Mouse (Mus musculus): Measurements from ENCODE around the gene Notch1.
A peak's percentile ranks its signal among the peaks of the same experiment; 100 is the strongest.

The Notch1 gene

GRCm38 (mm10) chr2:26516275-26516674, at the start of gene Notch1:
Gene Notch1 (minus strand): TSS chr2:26516663.
- DNase-seq (ENCODE audit: low read depth) = no peak

- DNase-seq (ENCODE audit: low read depth) = peak; percentile 66
Measured at GRCm38 (mm10) chr2:26566221-26566620, 49.8 kb upstream of the Notch1 start.

GRCm38 (mm10) chr2:26561351-26562016, 45.0 kb upstream of the Notch1 start:
- DNase-seq (ENCODE audit: low read depth) = no peak

DNA sequence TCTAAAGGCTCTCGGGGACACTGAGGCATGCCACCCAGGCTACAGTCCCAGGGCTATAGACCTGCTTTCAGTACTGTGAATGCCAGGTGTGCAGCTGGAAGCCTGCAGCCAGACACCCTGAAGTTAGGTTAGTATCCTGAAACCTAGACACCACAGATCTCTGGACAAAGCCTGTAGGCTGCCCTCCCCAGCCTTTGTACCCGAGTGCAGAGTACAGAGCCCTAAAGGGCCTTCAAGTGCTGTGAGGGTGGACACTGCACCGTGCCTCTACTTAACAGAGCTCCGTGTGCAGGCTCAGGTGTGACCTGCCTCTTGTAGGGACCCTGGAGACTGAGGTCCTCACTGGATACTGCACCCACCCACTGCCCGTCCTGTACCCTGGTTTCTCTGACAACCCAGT, 44.0 kb upstream of the Notch1 start:
- DNase-seq (ENCODE audit: low read depth) = no peak

GRCm38 (mm10) chr2:26556535-26556993, 40.1 kb upstream of the Notch1 start:
- no peak for DNase-seq (ENCODE audit: low read depth)

- DNase-seq (ENCODE audit: low read depth) = no peak
Measured at GRCm38 (mm10) chr2:26555076-26555475, 38.6 kb upstream of the Notch1 start.

DNA sequence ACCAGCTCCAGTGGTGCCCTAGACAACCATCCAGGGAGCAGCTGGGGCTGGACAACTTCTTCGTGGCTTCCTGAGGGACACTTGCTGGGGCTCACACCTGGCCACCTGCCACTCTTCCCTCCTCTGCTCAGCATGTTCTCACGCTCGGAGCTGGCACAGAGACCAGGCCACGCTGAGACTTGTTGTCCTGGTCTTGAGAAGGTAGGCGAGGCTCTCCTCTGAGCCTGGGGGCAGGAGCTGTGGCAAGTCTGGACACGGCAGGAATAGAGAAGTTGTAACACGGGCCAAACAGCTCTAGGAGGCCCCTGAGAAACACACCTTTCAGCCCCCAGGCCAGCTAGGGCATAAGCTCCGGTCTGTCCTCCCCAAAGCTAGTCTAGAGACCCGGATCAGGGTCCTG, 37.4 kb upstream of the Notch1 start:
- DNase-seq (ENCODE audit: low read depth) = no peak

- DNase-seq (ENCODE audit: low read depth) = no peak
Measured at GRCm38 (mm10) chr2:26552066-26552465, 35.6 kb upstream of the Notch1 start.

GRCm38 (mm10) chr2:26551446-26551845, 35.0 kb upstream of the Notch1 start:
- no peak for DNase-seq (ENCODE audit: low read depth)

GRCm38 (mm10) chr2:26550777-26551176, 34.3 kb upstream of the Notch1 start:
- no peak for DNase-seq (ENCODE audit: low read depth)

GRCm38 (mm10) chr2:26550205-26550604, 33.7 kb upstream of the Notch1 start:
- DNase-seq (ENCODE audit: low read depth) = no peak

GRCm38 (mm10) chr2:26549801-26550200, 33.3 kb upstream of the Notch1 start:
- DNase-seq (ENCODE audit: low read depth) = no peak

- DNase-seq (ENCODE audit: low read depth) = no peak
Measured at GRCm38 (mm10) chr2:26547481-26547880, 31.0 kb upstream of the Notch1 start.

DNA sequence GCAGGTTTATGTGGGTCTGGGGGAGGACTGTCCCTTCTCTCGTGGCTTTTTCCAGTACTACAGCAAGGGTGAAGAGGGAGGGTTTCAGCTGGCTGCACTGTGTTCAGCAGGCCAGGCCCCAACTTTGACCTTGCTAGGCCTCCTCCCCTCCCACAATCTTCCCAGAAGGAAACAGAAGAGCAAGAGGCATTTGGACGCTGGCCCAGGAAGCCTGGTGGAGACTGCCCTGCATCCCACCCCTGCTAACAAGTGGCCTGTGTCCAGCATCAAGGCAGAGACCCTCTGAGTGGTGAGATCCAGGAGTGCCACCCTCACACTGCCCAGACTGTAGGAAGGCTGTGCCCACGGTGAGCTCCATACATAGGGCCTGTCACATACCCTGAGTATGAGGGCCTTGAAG, 27.8 kb upstream of the Notch1 start:
- no peak for DNase-seq (ENCODE audit: low read depth)

DNA sequence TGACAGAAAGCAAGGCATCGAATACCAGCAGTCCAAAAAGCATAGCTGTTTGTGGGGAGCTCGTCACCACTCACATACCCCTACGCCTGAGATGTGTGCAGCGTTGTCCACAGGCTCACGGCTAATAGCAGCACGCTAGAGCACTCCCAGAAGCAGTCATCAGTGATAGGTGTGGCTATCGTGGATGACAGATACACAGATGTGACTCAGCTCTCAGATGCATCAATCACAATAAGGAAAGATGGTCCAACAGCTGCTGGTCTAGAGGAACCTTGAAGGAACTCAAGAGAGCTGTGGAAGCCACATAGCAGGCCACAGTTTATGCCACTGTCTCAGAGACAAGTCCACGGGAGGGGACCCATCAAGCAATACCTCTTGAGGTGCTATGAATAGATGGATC, 27.3 kb upstream of the Notch1 start:
- DNase-seq (ENCODE audit: low read depth) = no peak

DNA sequence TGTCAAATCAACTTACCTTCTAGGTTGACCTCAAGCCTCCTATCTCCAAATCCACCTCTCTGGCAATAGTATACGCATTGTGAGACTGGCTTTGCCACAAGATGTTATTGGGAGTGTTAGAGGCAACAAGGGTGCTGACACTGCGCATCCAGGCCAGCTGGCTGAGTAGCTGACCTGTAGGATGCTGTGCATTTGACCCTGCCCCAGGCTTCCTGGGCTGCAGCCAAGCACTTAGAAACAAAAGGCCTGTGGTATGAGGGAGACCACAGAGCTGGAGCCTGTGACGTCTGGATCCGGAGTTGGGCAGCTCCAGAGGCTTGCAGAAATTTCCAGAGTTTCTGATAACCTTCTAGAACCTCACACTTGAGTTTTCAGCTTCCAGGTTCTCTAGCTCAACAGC, 26.7 kb upstream of the Notch1 start:
- no peak for DNase-seq (ENCODE audit: low read depth)

- no peak for DNase-seq (ENCODE audit: low read depth)
Measured at GRCm38 (mm10) chr2:26541258-26541910, 24.9 kb upstream of the Notch1 start.

DNA sequence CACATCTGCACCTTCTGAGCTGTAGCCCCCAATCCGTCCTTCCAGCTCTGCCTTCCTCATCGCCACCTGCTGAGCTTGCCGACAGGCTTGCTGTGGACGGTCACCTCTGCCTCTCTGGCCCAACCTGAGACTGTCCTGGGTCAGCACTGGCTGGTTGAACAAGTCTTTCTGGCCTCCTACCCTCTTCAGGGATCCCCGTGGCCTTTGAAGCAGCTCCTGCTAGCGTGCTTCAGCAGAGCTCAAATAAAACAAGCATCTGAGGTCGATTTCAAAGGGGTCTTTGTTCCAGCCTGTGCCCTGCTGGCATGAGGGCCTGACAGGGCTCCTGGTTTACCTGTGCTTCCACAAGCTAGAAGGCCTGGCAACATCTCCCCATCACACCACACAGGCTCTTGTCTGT, 24.3 kb upstream of the Notch1 start:
- no peak for DNase-seq (ENCODE audit: low read depth)

DNA sequence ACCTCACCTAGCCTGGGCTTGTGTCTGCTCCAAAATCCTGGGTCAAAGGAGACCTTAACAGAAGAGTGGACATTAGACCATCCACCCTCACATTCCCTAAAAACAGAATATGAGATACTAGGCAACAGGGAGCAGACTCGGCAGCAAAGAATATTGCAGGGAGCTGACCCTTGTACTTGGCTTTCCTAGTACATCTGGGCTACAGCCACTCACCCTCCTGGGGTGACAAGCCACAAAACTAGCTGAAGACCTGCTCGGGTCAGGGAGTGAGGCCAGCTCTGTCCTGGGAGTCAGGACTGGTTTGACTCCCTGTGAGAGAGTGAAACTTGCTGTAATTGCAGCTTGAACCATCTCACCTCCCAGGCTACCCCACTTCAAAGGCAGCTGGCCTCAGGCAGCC, 23.1 kb upstream of the Notch1 start:
- DNase-seq (ENCODE audit: low read depth) = no peak

DNA sequence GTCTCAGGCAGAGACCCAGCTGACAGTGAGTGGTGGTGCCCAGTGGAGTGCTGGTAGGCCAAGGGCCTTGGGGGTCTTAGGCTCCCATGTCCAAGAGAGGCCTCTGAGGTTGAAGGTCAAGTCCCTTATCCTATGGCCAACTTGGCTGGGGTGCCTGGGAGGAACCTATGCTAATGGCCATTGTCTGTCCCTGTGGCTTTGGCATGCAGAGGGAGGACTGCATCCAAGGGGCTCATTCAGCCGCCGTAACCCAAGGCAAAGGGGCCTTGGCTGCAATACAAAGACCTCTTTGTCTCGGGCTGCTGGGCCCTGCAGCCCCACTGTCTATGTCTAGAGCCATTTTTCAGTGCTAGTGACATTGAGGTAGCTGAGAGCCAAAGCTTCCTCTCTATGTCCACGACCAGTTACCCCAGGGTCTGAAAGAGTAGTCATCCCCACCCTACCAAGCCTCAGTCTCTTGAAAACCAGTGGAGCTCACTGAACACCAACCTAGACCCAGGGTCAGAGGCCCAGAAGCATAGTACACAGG, 19.1 kb upstream of the Notch1 start:
- DNase-seq (ENCODE audit: low read depth) = no peak

GRCm38 (mm10) chr2:26534616-26535015, 18.2 kb upstream of the Notch1 start:
- DNase-seq (ENCODE audit: low read depth) = no peak

DNA sequence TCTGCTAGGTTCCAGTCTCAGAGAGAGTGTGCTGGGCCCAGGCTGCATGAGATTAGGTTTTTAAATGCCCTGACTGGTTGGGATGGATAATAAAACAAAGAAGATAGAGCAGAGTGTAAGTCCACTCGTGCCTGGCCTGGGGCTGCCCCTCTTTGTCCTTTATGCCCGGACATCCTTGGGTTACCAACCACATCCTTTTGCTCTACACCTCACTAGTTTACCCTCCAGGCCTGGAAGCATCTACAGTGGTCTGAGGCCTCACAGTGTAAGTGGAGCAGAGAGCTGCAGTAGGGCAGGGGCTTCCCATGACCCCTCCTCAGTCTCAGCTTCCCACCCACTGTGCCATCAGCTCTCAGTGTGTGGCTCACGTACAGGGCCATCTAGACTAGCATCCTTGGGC, 17.7 kb upstream of the Notch1 start:
- no peak for DNase-seq (ENCODE audit: low read depth)

GRCm38 (mm10) chr2:26533249-26533648, 16.8 kb upstream of the Notch1 start:
- no peak for DNase-seq (ENCODE audit: low read depth)

GRCm38 (mm10) chr2:26531829-26532228, 15.4 kb upstream of the Notch1 start:
- no peak for DNase-seq (ENCODE audit: low read depth)

All from c-Kit-positive CD71-negative TER-119-negative erythroid progenitor cells, embryonic 14.5 days (primary cell).